Mouse (Mus musculus) regulatory T cell (primary cell): ENCODE data around the gene Baiap2l1.

Experiments
- in situ Hi-C: fragments of 300-600 bp; cut with MboI, MseI; formaldehyde crosslinking; loops from one replicate; pipeline ENCODE4 v1.15.1; 2025; ENCODE audit warnings: high pct_unique_total_duplicates

Baiap2l1 gene

GRCm38 (mm10) chr5:144286591-144287266, 71.2 kb downstream of the Baiap2l1 start:
- in situ Hi-C loops = no loop called here

- in situ Hi-C loops = no loop called here
Observed at GRCm38 (mm10) chr5:144284599-144284998, 73.3 kb downstream of the Baiap2l1 start.

- in situ Hi-C loops = no loop called here
Observed at GRCm38 (mm10) chr5:144283551-144284031, 74.3 kb downstream of the Baiap2l1 start.

- in situ Hi-C loops = no loop called here
Observed at GRCm38 (mm10) chr5:144282470-144283260, 75.2 kb downstream of the Baiap2l1 start.

- in situ Hi-C loops = no loop called here
Observed at GRCm38 (mm10) chr5:144279926-144280325, 78.0 kb downstream of the Baiap2l1 start.

GRCm38 (mm10) chr5:144279081-144279541, 78.8 kb downstream of the Baiap2l1 start:
- in situ Hi-C loops = no loop called here

GRCm38 (mm10) chr5:144278374-144278960, 79.4 kb downstream of the Baiap2l1 start:
- in situ Hi-C loops = no loop called here

GRCm38 (mm10) chr5:144276898-144277630, 80.8 kb downstream of the Baiap2l1 start:
- in situ Hi-C loops = no loop called here

GRCm38 (mm10) chr5:144274904-144275303, 83.0 kb downstream of the Baiap2l1 start:
- in situ Hi-C loops = no loop called here

- in situ Hi-C loops = no loop called here
Observed at GRCm38 (mm10) chr5:144271772-144272171, 86.1 kb downstream of the Baiap2l1 start.

- in situ Hi-C loops = no loop called here
Observed at GRCm38 (mm10) chr5:144271118-144271517, 86.8 kb downstream of the Baiap2l1 start.

GRCm38 (mm10) chr5:144270420-144270819, 87.5 kb downstream of the Baiap2l1 start:
- in situ Hi-C loops = no loop called here

- in situ Hi-C loops = no loop called here
Observed at GRCm38 (mm10) chr5:144269926-144270325, 88.0 kb downstream of the Baiap2l1 start.

GRCm38 (mm10) chr5:144267535-144268241, 90.2 kb downstream of the Baiap2l1 start:
- in situ Hi-C loops = no loop called here

GRCm38 (mm10) chr5:144263496-144263895, 94.4 kb downstream of the Baiap2l1 start:
- in situ Hi-C loops = no loop called here

- in situ Hi-C loops = no loop called here
Observed at GRCm38 (mm10) chr5:144263082-144263481, 94.8 kb downstream of the Baiap2l1 start.

GRCm38 (mm10) chr5:144261829-144262228, 96.1 kb downstream of the Baiap2l1 start:
- in situ Hi-C loops = no loop called here

- in situ Hi-C loops = no loop called here
Observed at GRCm38 (mm10) chr5:144261309-144261708, 96.6 kb downstream of the Baiap2l1 start.

GRCm38 (mm10) chr5:144260464-144260863, 97.4 kb downstream of the Baiap2l1 start:
- in situ Hi-C loops = no loop called here

- in situ Hi-C loops = loop anchor here (5.0 kb wide), 1 partner anchor 37 kb away; the partner anchor contains the start of gene Tecpr1
Observed at GRCm38 (mm10) chr5:144259228-144259627, 98.7 kb downstream of the Baiap2l1 start.

GRCm38 (mm10) chr5:144258687-144259086, 99.2 kb downstream of the Baiap2l1 start:
- in situ Hi-C loops = loop anchor here (5.0 kb wide), 1 partner anchor 36 kb away; the partner anchor contains the start of gene Tecpr1
